Mouse (Mus musculus): ENCODE results near the gene Wwox.

DNA sequence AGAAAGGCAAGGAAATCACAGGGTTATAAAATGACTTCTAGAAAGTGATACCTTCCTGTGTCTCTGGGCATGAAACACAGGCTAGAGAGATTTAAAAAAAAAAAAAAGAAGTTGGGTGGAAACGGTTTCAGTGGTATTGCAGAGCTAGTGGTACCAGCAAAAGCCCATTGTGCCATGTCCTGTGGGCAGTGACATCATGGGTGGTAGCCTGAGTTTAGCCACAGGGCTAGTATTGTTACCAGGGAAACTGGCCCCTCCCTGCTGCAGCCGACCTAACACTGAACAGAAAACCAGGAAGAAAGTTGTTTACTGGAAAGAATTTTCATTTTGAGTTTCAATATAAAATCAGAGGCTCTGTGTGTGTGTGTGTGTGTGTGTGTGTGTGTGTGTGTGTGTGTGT lies 836.8 kb downstream of the Wwox start:
- no peak for TF ChIP-seq EP300 (IDR thresholded peaks at IDR 0.05; ENCODE audit: insufficient read depth, low read depth, low read length)
- no peak for TF ChIP-seq POLR2A (IDR thresholded peaks at IDR 0.05; ENCODE audit: insufficient read depth, low read length)
- TF ChIP-seq CTCF (IDR thresholded peaks at IDR 0.05; ENCODE audit: low read depth, low read length): no peak

Measured in ES-Bruce4 (cell line).